Mouse (Mus musculus): ENCODE data around the gene Nav2.

Nav2 gene

DNA sequence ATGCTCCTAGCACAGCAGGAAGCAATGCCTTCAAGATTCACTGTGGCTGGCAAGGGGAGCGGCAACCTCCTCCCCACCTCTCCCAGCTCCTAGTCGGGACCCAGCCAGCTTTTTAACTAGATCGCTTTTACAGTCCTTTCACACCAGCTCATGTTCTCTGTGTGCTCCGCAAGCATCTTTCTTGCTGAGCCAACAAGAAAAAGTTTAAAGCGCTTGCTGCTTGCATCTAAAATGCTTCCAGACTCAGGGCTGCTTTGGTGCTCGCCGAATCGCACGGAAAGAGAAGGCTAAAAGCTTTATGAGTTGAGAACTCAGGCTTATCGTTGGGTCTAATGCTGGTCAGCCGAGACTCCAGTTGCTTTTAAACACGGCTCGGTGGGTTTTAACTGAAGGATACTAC lies 510.3 kb downstream of the Nav2 start:
- no peak for DNase-seq

DNA sequence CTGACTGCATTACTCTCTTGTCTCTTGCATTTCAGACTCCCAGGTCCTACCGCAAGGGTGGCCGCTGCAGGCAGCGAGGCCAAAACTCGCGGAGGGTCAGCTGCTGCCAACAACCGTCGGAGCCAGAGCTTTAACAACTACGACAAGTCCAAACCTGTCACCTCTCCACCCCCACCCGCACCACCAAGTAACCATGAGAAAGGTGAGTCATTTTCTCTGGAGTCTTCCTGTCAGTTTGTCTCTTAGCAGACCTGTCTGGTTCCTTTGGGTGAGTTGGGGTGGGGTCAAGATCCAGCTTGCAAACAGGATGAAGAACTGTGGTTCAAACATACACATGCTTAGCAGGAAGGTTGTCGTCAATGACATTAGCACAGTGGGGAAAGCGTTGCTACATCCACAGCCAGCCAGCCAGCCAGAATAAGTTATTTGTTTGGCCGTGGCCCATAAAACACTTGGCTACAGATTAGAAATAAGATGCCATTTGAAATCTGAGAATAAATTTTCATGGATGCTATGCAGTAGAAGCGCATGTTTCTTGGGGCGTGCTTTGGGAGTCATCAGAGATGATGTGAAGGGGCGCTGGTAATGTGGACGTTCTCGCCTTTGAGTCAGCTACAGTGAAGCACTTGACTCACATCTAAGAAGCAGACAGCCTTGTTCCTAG lies 511.8 kb downstream of the Nav2 start:
- DNase-seq: no peak

DNA sequence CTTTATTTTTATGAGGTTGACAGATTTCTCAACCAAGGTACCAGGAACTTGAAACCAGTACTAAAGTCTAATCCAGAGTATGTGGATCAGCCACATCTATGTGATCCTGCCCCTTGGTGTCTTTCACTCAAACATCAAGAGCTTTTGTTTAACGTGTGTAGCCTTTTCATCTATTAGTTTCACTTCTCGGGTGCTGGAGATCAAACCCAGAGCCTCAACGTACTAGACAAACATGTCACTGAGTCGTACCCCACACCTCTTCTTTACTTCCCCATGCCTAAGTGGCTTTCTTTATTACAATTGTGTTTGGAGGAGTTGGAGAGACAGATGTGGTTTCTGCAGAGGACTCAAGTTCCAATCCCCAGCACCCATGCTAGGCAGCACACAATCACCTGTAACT lies 512.7 kb downstream of the Nav2 start:
- no peak for DNase-seq

DNA sequence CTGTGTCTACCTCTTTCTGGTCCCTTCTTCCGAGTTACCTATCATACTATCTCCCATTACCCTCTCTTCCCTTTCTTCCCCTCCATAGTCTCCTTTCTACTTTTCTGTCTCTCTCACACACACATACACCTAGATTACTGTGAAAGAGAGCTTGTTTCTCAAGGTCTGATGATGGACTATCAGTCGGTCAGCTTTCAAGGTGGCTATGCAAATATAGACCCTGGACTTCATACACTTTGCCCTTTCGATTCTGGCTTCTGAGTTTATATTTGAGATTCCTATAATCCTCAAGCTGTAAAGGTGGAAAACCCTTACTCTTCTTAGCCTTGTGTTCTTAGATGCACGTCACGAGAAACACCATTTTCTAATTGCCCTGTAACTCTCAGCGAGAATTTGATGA lies 515.4 kb downstream of the Nav2 start:
- no peak for DNase-seq

DNA sequence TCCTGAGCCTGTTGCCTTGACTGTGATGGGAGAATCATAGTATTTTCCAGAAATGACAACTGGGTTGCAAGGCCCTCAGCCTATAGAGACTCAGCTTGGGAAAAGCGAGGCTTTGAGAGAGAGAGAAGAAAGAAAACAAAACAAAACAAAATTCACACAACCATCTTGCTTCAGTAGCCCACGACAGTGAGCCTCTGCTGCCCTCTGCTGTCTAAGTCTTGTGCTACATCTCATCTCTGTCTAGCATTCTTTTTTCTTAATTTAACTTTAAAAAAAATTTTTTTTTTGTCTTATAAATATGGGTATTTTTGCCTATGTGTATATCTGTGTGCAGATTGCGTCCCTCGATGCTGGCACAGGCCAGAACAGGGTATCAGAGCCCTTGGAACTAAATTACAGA lies 517.5 kb downstream of the Nav2 start:
- DNase-seq: peak; percentile 63

DNA sequence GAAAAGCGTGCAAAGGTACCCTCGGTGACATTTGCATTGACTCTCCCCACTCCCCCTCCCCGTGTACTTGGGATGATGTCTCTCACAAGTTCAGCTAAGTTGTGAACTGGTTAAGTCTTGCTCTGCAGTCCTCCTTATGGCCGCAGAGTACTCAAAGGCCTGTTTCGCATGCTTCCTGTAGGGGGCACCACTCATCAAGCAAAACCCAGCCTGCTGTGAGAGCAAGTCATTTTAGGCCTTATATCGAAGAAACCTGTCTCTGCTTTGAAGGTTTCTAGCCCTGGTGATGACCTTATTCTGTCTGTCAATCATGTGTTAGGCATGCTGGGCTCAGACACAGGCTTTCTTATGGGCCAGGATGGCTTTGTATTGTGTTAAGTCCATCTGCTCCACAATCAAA lies 519.3 kb downstream of the Nav2 start:
- DNase-seq: no peak

DNA sequence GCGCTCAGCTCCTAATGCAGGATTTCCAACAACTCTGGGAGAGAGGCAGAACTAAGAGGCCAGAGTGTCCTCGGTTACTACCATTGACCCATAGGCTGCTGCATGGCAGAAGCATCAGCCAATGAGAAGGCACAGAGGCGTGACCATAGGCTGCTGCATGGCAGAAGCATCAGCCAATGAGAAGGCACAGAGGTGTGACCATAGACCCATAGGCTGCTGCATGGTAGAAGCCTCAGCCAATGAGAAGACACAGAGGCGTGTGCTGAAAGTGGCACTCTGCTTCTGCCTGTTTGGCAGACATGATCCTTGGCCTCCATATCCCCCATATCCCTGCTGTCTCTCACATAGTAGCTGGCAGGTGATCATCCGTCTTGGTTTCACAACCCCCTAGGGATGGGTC lies 520.4 kb downstream of the Nav2 start:
- no peak for DNase-seq

DNA sequence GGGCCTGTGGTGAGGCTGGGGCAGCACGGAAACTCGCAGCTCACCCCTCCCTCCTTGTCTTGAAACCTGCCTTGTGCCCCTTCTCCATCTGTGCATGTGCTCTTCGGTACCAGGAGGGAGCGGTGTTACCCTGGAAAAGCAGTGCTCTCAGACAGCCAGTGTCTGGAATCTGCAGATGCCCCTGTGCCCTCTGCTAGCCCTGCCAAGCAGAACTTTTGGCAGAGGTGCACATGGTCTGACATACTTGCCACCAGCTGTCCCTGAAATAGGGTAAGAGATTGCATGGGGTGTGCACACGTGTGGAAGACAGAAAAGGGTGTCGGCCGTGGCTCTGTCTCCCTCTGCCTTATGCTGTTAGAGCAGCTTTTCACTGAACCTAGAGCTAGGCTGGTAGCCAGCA lies 522.3 kb downstream of the Nav2 start:
- DNase-seq: no peak

DNA sequence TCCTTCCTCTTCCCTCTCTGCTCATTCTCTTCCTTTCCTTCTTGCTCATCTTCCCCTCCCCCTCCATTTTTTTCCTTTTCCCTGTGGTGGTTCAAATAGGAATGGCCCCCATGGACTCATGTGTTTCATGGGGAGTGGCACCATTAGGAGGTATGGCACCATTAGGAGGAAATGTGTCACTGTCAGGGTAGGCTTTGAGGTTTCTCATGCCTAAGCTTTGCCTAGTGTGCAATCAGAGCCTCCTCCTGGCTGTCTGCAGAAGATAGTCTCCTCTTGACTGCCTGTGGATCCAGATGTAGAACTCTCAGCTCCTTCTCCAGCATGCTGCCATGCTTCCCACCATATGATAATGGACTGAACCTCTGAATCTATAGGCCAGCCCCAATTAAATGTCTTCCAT lies 525.4 kb downstream of the Nav2 start:
- no peak for DNase-seq

DNA sequence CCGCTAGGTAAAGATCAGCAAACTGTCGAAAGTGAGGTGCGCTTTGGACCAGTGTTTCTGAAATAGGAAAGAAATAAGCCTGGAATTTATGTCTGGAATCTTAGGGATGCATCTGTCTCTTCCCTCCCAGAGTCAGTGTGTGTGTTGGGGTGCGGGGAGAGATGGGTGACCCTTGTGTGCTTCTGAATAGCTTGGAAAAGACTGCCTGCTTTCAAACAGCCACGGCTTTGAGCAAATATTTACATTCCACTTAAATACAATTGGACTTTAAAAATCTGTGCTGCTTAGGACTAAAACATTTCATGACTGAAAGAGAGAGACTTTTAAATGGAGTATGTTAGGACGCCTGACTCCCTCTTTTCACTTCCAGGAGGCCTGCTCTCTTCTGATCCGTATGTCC lies 528.0 kb downstream of the Nav2 start:
- no peak for DNase-seq

DNA sequence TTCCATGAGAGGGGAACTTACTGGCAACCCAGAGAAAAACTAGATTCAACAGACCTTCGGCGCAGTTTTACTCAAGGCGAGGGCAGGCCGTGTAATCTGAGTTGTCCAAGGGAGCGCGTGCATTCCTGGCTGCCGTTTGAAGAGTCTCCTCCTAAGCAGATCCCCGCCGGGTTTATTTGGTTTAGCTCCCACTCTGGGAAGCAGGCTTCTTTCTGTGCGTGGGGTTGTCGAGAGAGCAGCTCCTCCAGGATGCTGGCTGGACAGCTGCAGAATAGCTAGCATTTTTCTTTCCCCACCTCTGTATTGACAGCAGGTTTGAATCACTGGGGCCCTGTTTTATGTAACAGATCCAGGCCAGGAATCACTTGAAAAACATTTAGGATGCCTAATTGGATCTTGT lies 529.4 kb downstream of the Nav2 start:
- peak; percentile 40 for DNase-seq

DNA sequence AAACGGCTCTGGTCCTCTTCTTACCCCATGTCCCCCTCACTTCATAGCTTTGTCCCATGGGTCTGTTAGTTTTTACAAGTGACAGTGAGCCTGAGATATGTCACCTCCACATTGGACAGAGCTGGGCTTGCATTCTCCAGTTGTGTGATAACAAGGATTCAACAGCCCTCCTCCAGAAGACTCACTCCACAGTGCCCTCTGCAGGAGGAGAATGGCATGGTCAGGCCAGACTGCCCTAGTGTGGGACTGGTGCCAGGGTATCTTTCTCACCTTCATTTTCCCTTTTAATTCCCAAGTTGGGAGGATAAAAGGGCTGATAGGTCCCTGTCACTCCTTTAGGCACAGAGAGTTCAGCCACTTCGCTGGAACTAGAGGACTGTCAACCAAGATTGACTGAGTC lies 530.6 kb downstream of the Nav2 start:
- DNase-seq: no peak

DNA sequence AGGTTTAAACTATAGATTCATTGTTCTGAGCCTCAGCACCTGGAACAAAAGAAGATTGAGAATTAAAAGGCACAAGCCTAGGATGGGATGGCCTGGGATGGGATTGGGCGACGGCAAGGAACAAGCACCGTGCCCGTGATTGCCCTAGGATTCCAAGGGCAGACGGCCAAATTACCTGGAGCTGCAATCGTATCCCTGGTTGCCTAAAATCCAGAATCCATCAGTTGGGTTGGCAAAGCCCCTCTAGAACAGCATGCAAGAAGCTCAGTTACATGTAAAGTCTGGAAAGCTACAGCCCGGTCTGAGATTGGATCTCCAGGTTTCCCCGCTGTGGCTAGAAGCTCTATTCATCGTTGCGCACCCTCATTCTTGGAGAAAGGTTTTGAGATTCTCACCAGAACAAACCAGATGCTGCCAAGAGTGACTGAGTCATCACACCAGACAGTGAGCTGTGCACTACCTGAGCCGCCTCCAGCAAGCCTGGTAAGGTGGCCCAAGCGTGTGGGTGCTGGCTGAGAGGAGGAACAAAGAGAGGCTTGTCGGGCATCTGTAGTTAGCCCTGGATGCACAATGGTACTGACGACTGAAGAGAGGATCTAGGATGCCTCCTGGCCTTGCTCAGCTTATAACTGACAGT lies 531.9 kb downstream of the Nav2 start:
- no peak for DNase-seq

DNA sequence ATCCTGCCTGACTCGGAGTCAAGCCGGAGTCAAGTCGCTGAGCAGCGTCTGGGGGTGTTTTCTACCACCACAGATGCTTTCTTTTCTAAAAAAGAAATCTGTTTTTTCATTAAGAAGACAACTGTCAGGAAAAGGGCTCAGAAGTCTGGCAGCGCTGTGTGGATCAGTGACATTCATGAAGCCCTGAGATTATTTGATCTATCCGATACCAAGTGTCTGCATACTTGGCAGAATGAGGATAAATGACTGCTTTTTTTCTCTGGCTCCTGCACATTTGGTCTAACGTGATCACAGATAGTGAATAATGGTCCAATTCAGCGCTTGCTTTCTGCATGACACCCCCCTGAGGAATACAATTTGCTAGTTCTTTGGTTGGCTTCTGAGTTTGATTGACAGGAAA lies 533.7 kb downstream of the Nav2 start:
- no peak for DNase-seq

DNA sequence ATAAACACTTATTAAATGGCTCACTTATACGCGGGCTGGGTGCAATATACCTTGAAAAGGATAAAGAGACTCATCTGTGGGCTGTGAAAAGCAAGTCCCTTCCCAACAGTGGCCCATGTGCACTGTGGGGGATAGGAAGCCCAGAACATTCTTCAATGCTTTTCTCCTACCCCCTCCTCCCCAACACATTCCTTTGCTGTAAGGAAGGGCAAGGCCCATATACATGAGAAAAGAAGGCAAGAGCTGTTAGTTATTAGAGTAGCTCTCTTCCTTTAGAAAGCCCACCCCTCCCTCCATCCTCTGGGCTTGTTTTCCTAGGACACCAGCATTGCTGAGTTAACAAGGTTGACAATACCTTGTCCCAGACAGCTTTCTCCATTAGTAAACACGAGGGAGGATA lies 540.1 kb downstream of the Nav2 start:
- no peak for DNase-seq

DNA sequence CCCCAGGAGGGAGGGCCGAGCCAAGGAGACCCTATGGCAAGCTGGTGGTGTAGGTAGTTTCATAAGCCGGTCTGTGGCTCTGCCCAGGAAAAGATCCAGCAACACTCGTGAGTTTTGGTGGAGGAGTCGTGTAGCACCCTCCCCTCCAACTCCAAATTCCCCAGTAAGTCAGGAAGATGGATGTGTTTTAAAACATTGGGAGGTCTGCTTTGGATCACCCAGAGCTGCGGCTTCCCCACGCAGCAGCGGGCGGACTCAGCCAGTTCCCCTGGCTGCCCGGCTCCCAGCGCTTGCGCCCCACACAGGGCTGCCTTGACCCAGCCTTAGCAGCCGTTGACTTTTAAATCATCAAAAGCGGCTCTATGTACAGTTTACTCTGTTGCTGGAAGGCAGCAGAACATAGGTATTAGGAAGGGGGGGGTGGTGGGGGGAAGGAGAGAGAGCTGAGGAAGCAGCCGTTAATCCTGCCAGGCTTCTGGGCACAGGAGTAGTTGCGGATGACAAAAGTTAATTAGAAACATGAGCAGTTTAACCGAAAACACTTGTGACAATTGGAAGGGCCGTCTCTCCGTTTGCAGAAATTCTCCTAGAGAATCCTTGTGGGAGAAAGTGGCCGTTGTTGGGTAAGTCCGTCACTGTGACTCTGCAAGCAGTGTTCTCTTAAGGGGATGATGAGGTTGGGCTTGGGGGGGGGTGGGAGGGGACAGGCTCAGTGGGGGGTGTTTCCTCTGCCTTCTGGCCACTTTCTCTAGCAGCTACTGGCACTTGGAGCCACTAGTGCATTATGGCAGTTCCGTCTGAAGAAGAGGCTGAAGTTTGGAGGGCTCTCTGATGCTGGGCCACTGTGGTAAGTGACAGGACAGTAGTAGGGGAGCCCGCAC lies 542.0 kb downstream of the Nav2 start:
- DNase-seq: no peak

DNA sequence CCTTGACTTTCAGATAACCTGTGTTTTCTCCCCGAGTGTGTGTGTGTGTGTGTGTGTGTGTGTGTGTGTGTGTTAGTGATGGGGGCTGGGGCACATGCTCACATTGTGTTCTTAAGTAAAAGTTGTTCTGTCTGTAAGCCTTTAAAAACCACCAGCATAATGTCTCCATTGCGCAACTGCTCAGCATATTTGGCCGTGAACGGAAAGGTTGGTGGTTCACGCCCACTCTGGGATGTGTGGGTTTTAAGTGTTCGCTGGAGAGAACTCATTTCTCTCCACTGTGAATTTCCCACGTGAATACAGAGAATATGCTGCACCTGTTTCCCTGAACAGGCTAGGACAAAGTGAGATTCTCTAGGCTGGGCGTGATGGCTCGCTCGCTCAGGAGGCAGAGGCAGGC lies 542.7 kb downstream of the Nav2 start:
- DNase-seq: no peak

DNA sequence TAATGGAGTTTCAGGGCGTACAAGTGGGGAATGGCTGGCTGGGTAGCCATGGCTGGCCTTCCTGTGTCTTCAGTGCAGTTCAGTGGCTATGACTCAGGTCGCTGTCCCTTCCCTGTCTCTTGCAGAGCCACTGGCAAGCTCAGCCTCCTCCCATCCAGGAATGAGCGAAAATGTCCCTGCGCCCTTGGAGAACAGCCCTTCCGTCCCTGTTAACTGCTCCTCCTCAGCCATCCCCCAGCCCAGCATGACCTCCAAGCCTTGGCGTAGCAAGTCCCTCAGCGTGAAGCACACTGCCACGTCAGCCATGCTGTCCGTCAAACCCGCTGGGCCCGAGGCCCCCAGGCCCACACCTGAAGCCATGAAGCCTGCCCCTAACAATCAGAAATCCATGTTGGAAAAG lies 543.8 kb downstream of the Nav2 start:
- no peak for DNase-seq

DNA sequence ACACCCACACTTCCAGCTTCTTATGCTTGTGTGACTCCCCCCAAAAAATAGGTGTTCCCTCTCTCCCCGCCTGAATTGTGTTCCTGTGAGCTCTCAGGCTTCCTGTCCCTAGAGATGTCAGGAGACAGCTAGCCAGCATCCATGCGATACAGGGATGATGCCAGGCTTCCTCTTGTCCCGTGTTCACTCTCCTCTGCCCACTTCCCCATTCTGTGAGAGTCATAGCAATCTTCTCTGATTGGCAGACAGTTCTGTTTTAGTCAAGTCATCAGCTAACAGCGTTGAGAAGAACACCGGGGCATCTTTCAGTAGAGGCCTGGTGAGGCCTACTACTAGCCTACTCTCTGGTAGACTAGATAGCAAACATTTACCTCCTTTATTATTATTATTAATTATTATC lies 546.1 kb downstream of the Nav2 start:
- no peak for DNase-seq

DNA sequence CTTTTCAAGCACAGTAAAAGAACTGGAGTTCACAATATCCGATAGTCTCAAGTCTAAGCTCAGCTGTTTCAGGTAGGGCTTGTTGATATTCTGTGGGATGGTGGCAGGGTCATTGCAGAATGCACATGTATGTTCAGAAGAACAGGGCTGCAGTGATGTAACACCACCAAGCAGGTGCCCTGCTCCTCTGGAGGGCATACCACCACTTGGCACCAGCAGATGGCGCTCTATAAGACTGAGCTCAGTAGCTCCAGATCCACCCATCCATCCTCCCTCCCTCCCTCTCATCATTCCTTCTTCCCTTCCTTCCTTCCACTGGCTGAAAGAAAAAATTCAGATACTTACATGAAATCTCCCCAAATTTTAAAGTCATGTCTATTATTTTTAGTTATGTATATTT lies 547.6 kb downstream of the Nav2 start:
- DNase-seq: peak; percentile 80

DNA sequence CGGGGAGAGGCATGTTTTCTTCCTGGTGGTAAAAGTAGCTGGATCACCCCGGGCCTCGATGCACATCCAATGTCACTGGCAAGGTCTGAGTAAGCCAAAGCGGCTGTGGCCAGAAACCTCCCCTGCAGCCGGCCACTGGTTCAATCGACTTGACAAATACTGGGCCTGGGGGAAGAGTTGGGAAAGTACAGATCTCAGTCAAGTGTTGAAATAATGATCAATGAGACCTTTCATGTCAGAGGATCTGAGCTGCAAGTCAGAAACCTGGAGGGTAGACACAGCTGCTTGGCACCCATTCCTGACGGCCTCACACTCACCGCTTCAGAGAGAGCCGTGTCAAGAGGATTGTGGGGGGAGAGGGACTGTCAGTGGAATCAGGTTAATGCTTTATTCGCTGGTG lies 548.9 kb downstream of the Nav2 start:
- no peak for DNase-seq

DNA sequence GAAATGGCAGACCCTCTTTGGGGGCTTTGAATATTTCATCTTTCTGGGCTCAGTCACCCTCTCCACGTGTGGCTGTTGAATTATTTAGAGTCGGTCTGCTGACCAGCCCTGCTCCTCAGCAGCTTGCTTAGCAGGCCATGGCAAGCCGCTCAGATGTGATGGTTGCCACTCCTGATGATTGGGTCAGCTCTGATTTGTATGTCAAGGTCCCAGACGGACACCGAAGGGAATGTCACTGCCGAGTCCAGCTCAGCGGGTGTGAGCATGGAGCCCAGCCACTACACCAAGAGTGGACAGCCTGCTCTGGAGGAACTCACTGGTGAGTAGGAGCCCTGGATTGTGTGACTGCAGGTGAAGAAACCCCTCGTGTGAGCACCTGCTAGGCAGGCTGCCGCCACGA lies 549.4 kb downstream of the Nav2 start:
- DNase-seq: no peak

DNA sequence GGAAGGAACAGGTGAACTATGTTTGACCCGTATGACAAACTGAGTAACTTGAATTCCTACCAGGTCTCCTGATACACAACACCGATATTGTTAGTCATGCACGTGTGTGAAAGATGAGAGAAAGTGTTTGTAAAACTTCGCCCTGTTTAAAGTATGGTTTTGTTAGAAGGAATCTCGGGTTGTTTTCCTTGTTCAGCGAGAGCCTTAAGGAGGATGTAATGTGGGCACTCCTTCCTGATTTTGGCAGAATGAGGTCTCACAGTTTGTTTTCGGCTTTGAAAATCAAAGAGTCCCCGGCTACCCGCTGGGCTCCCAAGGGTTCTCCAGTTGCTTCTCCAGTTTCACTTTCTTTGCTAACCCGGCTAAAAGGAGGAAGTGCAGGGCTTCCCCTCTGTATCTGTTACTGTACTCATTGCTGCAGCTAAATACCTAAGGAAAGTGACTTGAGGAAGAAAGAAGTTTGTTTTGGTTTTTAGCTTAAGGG lies 553.9 kb downstream of the Nav2 start:
- no peak for DNase-seq

DNA sequence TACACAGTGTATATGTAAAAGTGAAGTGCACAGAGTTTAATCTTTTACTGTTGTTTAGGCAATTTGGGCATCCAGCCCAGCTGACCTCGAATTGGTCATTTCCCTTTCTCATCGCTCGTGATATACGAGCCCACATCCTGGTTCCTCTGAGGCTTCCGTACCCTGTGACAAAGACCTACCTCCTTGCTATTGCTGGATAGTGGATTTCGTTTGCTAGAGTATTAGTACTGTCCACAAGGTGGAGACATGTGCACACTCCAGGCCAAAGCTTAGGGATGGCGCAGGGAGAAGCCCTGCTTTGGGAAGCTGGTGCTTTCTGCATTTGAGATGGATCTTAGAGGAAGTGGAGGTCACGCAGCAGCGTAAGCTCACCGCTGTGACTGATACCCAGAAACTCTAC lies 559.3 kb downstream of the Nav2 start:
- DNase-seq: no peak

Data from right cerebral cortex, postnatal 14 days (tissue).